Mouse (Mus musculus) G1E-ER4 (cell line): ENCODE results near the gene Wdr26. TPM values are rescaled to one million over a fixed set of nuclear protein-coding genes. Genes with fewer than 3 reads are reported as not detected.

Source experiments
- GATA1 ChIP-seq: IDR thresholded peaks from one replicate; pipeline ENCODE4 v1.8.0; 2012; ENCODE audit warnings: low read length, inconsistent platforms
- polyA plus RNA-seq: library from polyadenylated mRNA; stranded (reverse); fragments of >175 nt; gene quantifications from 2 replicates; pipeline ENCODE4 v1.2.3, GENCODE M21; 2012

Wdr26 gene
- polyA plus RNA-seq, 1 experiment, result 33.2 TPM

DNA sequence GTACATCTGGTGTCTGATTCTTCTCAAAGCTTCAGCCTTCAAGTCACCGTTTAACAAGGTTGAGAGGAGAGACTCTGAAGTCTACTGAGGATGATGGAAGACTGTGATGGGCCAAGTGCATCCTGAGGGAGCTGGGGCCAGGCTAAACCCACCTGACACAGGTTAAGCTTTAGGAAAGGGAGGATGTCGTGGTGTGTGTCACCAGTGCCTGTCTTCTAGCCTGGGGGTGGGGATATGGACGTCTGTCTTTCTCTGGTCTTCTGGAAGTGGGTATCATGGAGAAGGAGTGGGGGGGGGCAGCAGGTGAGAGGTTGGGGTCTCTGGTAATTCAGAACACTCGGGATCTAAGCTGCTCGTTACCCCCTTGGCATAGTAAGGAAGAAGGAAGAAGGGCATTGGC, 13.5 kb upstream of the Wdr26 start:
- no peak for TF ChIP-seq GATA1

DNA sequence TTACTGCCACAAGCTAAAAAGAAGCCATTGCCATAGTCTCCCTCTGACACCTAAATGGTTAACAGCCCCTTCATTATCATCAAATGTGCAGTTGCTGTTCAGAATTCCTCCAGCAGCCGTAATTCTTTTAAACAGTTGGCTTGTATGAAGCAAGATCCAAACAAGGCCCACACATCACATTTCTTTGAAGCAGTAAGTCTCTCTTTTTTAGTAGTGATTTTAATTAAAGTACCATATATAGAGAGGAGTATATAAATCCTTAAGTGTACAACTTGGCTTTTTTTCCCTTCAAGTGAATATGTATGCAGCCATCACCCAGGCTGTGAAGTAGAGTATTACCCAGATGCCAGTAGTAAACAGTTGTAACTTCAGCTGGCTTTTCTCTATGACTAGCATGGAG, 10.2 kb upstream of the Wdr26 start:
- TF ChIP-seq GATA1, result no peak

DNA sequence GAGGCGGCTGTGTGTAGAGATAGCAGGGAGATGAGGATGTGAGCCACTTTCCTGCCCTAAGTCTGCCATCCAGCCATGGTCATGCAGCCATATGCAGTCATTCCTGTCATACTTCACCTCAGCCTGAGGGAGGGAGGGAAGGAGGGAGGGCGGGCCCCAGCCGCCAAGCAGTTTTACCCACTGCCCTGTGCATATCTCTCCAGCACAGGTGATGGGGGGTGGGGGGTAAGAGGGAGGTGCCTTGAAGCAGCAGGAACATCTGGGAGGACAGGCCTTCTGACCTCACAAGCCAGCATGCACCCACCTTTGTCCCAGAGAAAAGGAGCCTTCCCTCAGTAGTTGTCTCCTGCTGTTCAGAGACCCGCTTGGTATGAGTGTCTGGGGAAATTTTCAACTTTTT, 4.5 kb upstream of the Wdr26 start:
- TF ChIP-seq GATA1, result no peak

DNA sequence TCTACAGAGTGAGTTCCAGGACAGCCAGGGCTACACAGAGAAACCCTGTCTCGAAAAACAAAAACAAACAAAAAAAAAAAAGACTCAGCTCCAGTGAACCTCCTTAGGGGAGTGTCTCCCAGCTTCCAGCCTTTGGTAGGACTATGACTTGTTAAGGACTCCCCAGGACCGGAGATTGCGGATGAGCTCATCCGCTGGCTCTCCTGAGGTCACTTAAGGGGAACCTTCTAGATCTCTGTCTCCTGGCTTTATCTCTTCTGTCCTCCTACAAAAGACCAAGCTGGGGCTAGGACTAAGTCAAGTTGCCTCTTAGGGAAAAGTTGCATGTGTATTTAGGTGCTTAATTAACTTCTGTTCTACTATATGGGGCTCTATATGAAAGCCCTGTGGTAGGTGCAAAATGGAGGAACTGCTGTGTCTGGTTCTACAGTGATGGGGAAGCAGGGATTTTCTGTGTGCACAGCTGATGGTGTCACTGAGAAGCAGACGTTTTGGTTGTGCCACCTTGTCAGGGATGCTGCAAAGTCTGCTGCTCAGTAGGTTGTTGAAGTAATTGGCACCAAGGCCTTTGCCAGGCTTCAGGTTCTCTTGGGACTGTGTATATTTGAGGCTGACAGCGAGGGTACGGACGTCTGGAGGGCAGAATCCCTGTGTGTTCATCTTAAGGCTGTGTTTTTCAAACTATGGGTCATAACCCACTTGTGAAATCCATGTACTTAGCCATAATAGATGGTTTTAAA, 2.7 kb upstream of the Wdr26 start:
- TF ChIP-seq GATA1, result no peak

DNA sequence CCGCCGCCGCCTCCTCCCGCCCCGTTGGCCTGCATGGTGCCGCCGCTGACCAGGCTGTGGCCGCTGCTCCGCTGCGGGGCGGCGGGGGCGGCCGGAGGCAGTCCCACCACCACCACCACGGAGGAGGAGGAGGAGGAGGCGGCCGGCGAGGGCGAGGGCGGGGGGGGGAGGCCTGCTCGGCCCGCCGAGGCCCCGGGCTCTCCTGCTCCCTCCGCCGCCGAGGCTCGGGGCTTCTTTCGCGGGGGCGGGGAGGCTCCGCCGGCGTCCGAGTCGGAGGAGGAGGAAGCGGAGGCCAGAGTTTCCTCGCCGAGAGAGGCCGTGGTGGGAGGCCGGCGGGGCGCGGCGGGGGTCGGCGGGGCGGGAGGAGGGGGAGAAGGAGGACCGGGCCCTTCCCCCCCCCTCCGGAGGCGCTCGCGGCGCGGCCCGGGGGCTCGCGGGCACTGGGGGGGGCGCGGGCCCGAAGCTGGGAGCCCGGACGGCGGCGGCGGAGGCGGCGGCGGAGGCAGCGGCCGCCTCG, 340 bp downstream of the Wdr26 start:
- TF ChIP-seq GATA1, result no peak

DNA sequence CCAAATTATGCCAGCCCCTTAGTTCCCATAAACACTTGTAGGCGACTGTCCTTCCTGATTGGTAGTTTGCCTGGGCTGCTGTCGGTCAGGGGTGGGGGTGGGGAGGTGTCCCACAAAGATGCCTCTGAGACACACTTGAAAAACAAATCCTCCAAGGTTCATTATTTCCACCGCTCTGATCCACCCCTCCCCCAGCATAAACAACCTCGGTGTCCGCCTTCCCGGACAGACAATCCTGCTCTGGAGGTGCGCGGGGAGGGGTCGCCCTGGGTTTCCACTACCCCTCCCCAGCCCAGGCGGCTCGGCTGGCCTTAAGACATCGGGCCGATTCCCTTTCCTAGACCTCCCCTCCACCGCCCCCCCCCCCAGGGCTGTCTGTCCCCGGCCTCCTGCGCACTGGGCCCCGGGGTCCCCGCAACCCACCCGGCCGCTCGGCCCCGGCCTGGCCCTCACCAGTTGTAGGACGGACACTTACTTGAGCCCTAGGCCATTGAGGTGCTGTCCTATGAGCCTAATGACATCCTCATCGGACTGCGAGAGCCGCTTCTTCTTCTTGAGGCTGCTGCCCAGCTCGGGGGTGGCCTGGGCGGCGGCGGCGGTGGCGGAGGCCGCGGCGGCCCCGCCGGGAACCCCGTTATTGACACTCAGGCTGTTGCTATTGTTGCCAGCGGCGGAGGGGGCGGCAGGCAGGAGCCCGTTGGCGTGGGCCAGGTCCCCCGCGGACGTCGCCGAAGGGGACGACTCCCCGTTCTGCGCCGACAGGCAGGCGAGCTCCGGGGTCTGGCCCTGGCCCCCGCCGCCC, 999 bp downstream of the Wdr26 start:
- TF ChIP-seq GATA1, result no peak

DNA sequence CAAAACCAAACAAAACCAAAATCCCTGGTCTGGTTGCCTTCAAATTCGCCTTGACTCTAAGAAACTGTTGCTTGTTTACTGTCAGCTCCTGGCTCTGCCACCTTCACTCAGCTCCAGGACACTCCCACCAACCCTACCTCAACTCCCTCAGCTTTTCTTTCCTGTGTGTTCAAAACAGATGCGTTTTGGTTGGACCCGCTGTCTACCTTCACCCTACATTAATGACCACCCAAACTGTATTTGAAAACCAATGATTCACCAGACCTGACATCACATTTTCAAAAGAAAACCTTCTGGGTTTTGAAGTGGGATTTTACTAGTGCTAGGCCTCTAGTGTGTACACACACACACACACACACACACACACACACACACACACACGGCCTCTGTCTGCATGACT, 1.7 kb downstream of the Wdr26 start:
- no peak for TF ChIP-seq GATA1

DNA sequence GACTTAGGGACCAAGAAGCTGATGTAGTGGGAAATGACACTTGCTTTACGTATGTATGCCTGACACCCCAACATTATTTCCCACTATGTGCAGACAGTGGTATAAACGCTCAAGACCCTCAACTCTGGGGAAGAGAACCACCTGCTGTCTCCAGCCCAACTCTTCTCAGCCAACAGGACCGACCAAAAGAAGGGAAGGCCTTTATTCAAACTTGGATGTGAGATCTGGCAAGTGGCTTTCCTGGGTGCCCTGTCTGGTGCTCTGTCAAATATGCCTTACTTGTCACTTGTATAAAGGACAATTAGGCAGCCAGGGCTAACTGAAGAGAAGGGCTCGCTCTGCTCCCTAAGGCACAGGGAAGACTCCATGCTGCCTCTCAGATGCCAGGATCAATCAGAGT, 12.4 kb downstream of the Wdr26 start:
- TF ChIP-seq GATA1, result no peak

DNA sequence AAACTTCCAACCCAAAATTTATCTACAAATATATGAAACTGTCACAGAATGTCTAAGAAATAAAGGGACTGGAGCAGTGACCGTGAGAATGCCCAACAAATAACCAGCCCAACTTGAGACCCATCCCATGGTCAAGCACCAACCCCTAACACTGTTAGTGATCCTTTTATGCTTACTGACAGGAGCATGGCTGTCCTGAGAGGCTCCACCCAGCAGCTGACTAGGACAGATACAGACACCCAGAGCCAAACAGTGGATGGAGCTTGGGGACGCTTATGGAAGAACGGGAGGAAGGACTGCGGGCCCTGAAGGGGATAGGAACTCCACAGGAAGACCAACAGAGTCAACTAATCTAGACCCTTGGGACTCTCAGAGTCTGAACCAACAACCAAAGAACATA, 22.9 kb downstream of the Wdr26 start:
- no peak for TF ChIP-seq GATA1

DNA sequence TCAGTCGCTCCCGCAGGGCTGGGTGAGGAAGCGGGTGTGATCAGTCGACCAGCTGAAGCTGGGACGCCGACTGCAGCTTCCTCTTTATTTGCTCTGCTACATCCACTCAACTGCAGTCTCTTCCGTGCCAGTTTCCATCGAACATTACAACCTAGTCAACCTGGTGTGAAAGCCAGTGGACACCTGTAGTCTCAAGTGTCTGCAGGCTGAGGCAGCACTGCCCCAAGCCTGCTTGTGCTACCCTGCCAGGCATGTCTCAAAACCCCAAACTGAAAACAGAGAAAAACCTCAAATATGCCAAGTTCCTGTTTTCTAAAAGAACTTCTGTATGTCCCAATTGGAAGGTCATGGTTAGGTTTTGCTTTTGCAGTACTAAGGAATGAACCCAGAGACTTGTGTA, 41.6 kb downstream of the Wdr26 start:
- no peak for TF ChIP-seq GATA1

DNA sequence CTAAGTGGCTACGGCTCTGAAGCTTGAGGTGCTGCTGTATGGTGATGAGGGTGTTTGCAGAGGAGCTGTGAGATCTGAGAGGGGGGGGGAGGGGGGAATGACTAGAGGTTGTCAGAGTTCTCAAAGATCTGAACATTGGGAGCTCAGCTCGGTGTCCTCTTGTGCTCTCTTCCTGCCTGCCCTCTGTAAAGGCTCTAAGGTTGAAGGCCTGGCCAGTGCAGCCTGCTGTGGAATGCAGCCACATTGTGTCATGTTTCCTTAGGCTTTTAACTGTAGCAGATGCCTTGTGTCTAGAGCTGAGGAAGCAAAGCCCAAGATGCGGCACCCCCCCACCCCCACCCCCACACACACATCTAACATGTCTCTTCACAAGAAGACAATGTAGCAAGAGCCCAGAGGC, 43.4 kb downstream of the Wdr26 start:
- TF ChIP-seq GATA1, result no peak

DNA sequence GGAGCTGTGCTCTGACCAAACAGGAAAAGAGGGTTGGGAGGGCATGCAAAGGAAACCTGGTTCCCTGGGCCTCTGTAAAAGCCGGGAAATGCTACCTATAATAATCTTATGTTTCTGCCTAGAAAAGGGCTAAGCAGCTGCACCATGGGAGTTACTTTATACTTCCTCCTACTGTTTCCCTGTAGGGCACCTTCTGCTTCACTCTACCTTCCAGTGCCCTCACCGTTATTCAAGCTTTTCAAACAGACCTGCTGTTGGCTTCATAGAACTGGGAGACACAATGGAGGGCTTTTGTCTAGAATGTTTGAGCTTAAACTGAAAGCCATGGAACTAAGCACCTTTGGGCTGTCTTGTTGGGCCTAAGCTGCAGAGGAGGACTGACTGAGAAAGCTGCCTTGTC, 44.0 kb downstream of the Wdr26 start:
- no peak for TF ChIP-seq GATA1

DNA sequence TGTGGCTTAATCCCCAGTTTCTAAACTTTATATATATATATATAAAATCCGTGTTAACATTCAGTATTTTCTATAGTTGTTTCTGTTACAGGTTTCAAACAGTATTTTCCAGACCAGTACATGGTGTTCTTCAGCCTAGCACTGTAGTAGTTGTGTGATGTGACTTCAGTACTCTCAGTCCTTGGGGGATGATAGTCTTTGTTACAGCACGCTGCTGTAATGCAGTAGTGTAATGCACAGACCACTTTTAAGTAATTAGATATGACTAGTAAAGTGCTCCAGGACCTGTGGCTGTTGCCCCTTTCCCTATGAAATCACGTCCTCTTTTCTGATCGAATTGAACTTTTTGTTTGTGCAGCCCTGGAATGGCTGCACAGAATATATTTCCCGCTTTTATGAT, 60.3 kb downstream of the Wdr26 start:
- no peak for TF ChIP-seq GATA1

DNA sequence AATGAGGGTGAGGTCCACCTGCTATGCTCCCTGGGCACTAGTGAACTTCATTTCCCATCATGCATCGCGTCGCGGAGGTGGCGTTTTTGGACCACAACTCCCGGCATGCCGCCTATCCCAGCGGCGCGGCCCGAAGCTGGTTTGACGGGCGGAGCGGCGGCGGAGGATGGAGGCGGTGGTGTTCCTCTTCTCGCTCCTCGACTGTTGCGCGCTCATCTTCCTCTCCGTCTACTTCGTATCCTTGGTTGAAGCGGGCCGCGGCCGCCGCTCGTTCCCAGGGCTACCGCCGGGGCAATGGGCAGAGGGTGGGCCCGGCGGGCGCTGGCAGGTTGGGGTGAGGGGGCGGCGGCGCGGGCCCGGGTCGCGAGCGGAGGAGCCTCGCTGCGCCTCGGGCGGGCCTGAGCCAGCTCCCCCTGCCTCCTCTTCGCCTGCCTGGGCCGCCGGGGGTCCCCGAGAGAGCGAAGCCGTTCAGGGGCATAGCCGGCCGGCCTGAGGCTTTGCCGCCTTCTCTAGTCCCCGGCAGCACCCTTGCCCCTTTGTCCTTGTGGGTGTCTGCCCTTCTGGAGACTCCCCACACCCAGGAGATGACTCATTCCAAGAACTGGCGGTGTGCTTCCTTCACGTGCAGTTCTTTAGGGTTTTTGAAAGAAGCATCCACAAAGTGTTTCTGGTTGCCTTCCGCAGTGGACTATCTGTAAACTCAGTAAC, 60.8 kb downstream of the Wdr26 start:
- no peak for TF ChIP-seq GATA1

DNA sequence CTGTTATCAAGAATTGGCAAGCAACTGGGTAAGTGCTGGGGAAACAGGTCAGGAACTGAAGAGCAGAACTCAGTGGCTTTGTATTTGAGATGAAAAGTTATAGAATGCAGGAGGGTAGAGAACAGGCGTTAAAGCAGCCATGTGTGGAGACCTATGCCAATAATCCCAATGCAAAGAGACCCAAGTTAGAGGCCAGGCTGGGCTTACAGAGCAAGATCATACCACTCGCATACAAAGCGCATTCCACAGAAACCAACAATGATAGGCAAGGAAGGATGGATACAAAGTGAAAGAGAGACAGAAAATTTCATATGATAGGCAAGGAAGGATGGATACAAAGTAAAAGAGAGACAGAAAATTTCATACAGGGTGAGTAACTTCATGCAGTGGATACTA, 61.4 kb downstream of the Wdr26 start:
- TF ChIP-seq GATA1, result no peak

DNA sequence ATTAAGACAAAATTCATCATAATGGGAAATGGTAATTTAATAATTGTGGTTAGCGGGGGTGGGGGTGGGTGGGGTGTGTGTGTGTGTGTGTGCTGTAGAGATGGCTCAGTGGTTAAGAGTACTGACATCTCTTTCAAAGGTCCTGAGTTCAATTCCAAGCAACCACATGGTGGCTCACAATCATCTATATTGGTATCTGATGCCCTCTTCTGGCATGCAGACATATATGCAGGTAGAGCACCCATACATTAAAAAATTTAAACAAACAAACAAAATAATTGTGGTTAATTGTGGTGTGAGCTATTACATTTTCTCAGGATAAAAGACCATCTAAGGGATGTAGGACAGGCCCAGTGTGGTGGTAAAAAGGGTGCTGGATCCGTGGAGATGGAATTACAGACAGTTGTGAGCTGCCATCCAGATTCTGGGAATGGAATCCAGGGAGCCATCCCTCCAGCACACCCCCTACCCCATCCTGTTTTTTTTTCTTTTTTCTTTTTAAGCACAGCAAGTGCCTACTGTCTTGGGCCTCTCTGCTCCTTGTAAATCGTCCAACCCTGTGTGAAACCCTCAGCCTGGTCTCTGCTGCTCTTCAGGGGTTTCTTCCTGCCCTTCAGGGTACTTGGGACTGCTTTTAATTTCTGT, 62.3 kb downstream of the Wdr26 start:
- no peak for TF ChIP-seq GATA1

DNA sequence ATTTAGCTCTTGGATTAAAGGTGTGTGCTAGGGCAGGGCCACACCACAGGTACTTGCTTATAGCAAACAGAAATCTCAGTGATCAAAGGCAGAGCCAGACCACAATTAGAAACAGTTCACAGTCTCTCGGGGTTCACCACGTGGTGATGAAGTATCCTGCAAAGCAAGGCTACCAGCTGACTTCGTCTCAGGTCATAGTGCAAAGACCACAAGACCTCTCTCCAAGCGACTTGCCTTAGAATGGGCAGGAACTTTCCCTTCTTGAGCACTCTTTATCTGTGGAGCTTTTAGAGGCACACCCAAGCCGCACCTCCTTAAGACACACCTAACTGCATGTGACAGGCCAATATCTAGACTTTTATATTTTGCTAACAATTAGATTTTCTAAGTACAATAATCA, 63.3 kb downstream of the Wdr26 start:
- no peak for TF ChIP-seq GATA1
